Mouse (Mus musculus) megakaryocyte-erythroid progenitor cell, adult 5-6 weeks (primary cell): ENCODE results near the gene Dennd2a. TPM values are rescaled to one million over a fixed set of nuclear protein-coding genes. Genes with fewer than 3 reads are reported as not detected.
"Not testable (repeated sequence)": the region's sequence is repeated elsewhere in the genome, so short reads cannot be mapped to it uniquely, and the experiment has no call there.

Experiments used
- ATAC-seq: replicated peaks from 2 replicates; pipeline ENCODE4 v1.8.0; 2016; ENCODE audit warnings: mild to moderate bottlenecking, inconsistent platforms; ENCODE audit not compliant: severe bottlenecking, poor library complexity, low FRiP score, low TSS enrichment
- total RNA-seq, 2 experiments: library from RNA; stranded (forward) in 1 of 2; stranded (reverse) in 1 of 2; fragments of 200-1000, 215-1000 nt in 1 of 2; fragments of >200 nt in 1 of 2; fragmentation: Nextera tagmentation in 1 of 2; gene quantifications; 2 replicates each; pipeline ENCODE4 v1.2.3; 2014 to 2017

Dennd2a gene
- total RNA-seq, 2 experiments from 2014 or later, result not detected

DNA sequence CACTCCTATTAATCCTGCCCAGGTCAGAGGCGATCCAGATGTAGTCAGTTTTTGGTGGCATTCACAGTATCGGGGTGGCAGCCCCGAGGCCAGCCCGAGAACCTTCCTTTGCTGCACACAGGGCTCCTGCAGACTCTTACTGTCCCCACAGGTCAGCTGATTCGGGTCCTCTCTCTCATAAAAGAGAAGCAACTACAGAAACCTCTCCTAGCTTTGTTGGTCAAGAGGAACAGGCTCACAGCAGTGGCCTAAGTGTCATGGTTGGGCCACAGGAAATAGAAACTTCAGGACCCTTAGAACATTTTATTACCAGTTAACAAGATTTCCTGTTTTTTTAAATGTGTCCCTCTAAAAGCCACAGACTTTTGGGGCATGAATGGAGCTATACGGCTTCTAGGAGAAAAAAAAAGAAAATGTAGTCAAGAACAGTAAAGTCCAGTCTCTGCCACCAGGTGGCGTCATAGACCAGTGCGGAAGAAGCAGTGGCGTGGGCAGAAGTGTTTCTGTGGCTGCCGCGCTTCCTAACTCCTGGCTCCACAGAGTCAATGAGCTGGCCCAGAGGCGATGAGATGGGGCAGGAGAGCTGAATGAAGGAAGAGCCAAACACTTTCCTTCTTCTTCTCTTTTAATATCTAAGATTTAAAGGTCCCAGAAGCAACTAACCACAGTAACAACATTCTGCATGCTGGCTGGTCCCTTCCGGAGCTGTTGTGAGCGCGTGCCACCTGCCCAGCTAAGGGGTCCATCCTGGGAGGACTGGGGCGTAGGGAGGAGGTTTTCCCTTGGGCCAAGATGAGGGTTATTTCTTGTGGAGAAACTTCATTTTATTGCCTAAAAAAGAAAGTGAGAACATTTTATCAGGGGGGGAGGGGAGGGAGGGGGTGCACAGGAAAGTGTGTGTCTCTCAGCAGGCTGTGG lies 94.8 kb downstream of the Dennd2a start:
- ATAC-seq, result peak; percentile 91

- no peak for ATAC-seq
These were observed 97.6 kb downstream of the Dennd2a start for GRCm38 (mm10) chr6:39460040-39460439.

DNA sequence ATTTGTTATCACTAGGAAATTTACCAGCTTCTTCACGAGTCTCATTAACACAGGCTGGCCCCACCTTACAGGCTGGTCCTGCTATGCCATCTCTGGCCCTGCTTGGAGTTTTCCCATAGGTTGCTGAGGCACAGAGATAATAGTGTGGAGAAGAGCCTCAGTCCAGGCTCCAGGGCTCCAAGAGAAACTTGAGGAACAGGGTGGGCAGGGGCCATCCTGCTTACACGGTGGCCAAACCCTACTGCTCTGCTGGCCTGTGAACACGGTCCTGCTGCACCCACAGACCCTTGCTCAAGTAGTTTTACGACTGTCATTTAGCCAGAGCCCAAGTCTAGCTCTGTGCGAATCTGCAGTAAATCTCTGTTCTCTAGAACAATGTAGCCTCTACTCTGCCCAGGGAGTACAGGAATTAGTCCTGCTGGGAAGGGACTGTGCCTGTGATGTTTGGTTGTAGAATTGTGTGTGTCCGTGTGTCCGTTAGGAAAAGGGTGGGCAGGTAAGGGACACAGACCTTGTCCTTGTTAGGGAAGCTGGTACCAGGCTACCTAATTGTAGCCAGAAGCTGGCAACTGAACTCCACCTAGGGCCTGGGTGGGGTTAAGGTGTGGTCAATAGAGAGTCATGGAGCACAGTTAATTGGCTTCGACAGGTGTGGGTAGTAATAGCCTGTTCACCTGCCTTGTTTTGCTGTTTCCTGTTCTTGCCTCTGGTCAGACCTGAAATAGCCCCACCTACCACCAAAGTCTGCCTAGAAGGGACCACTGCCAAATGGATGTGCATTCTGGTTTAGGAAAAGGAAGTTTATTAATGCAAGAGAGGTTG lies 102.1 kb downstream of the Dennd2a start:
- no peak; the same call in 1 of the 2 replicates for ATAC-seq

GRCm38 (mm10) chr6:39454616-39455015 lies 103.1 kb downstream of the Dennd2a start:
- ATAC-seq, result no peak

GRCm38 (mm10) chr6:39453564-39453963 lies 104.1 kb downstream of the Dennd2a start:
- ATAC-seq, result no peak

DNA sequence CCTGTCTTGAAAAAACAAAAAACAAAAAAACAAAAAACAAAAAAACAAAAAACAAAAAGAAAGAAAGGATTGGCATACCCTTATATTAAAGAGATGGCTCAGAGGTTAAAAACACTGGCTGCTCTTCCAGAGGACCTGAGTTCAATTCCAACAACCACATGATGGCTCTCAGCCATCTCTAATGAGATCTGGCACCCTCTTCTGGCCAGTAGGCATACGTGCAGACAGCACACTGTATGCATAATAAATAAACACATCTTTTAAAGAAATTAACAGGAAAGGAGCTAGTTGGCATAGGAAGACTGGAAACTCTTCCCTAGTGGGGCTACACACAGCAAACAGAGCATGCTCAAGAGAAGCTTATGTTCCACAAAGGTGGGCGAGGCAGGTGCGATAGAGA lies 106.6 kb downstream of the Dennd2a start:
- peak; percentile 63; the same call in 1 of the 2 replicates for ATAC-seq

DNA sequence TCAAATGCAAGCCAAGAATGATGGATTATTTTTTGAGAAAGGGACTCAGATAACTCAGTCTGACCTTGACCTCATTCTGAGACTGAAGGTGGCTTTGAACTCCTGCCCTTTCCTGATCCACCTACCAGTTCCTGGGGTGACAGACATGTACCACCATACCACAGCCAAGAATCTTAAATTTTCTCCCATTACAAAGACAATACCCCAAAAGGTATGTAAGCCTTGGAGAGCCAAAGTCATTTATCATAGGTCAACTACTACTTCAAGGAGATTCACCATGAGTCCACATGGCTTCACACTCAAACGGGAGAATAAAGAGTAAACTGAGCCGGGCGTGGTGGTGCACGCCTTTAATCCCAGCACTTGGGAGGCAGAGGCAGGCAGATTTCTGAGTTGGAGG lies 107.1 kb downstream of the Dennd2a start:
- ATAC-seq, result no peak

DNA sequence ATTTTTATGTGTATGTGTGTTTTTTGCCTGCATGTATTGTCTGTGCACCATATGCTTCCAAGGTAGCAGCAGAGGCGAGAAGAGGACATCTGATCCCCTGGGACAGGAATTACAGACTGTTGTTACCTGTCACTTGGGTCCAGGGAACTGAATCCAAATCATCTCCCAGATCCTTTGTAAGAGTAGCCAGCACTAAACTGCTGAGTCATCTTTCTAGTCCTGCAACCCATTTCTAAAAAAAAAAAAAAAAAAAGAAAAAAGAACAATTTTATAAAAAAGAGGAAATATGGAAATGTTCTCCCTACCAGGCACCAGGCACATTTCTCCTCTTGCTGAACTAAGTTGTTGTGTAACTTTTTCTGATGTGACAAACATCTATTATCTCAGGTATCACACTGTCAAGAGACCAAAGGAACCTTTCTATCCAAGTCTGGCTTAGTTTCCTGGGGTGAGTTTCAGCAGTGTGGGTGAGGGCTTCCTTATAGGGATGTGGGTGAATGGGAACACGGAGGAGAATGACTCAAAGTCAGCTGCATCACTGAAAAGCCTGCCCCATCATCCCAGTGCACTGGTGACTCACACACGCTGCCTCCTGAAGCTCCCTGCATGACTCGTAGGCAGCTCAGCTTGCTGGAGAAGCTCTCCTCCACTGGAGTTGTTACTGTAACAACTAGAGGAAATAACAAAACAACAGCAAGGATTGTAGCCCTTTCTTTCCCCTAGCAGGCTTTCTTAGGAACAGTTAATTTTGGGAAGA lies 110.1 kb downstream of the Dennd2a start:
- ATAC-seq, result no peak

- ATAC-seq, result no peak
These were observed 111.7 kb downstream of the Dennd2a start for GRCm38 (mm10) chr6:39445801-39446572.

DNA sequence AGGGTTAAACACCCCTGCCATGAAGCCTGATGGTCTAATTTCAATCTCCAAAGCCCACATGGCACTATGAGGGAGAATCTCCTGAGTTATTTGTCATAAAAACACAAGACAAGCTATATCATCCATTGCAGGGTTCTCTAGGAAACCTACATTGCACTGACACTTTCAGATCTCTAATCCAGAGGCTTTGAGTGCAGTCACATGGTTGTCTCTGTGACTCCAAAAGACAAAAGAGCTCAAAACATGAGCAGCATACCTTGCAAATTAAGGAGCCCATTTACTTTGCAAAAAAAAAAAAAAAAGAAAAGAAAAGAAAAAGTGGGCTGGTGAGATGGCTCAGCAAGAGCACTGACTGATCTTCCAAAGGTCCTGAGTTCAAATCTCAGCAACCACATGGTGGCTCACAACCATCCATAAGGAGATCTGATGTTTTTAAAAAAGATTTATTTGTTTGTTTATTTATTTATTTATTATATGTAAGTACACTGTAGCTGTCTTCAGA lies 114.8 kb downstream of the Dennd2a start:
- no peak for ATAC-seq

DNA sequence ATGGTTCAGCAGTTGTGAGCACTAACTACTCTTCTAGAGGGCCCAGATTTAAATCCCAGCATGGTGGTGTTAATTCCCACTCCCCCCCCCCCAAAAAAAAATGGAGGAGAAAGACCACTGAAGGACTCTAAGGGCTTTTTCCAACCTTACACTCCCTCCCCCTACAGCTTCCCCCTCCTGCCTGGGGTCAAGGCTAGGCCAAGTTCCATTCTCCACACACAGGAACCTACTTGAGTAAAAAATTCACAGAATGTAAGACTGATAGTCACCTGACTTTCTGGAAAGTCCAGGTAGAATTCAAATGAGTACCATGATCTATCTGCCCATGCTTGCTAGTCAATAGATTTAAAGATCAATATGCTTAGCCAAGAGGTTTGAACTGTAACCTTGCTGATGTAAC lies 117.5 kb downstream of the Dennd2a start:
- ATAC-seq, result no peak

DNA sequence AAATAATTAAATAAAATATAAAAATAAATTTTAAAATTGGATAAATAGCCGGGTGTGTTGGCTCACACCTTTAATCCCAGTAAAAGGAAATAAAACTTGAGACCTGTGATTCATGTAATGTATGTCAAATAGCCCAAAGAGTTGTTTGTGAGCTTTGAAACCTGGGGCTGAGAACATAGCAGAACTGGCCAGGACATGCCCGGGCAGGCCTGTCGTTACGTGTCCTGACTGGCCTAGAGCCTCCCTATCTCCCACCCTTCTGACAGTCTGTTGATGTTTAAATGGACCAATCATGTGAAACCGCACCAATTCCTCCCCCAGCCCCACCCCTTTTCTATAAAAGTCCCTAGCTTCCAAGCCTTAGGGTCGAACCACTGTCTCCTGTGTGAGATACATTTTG lies 120.1 kb downstream of the Dennd2a start:
- not testable (repeated sequence) for ATAC-seq

GRCm38 (mm10) chr6:39435875-39436274 lies 121.8 kb downstream of the Dennd2a start:
- ATAC-seq, result peak; percentile 74

DNA sequence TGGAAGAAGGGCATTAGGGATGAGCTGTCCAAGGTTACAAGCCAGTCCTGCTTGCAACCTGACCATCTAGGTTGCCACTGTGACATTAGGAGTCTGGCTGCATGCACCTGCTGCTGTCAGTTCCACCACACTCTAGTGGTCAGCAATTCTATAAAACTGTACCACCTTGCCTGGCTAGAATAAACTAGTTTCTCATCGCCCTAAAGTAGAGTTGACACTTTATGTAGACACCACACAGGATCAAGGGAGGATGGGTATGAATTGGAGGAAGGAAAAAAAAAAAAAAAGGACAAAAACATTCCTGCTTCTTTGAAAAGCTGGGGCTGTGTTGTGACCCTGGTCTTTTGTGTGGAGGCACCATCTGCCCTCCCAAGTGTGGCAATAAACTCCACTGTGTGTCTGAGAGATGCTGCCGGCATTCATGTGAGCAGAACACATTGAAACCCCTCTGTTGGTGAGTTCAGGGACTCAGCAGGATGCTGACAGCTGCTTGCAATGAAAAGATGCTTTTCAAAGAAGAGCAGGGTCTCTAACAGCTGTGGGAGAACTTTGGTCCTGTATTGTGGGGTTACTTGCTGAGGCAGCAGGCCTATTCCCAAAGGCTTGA lies 122.7 kb downstream of the Dennd2a start:
- no peak for ATAC-seq

DNA sequence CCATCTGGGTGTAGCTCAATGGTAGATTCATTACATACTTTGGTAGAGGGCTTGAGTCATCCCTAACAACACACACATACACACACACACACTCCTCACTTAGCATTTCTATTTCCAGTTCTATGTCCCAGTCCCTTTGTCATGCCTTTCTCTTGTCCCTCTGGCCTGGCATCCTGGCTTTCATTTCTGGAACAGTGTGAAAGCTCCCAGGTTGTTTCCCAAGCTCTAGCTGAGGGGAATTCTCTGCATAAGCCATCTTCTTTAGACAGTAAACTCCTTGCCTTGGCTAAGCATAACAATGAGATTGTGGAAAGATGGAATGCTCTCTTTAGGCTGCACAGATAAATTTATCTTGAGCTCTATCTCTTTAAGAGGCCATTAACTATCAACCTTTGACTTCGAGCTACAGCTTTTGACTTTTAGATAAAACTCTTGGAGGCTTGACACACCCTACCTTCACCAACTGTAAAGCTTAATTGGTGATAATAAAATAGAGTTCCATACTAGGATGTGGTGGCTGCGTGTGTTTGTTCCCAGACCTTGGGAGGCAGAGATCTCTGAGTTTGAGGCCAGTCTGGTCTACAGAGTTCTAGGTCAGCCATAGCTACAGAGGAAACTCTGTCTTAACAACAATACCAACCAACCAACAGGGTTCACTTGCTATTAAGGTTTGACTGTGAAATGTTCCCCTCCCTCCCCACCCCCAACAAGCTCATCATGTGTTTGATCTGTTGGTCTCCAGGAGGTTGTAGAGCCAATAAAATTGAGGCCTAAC lies 123.4 kb downstream of the Dennd2a start:
- no peak for ATAC-seq

- no peak for ATAC-seq
These were observed 124.0 kb downstream of the Dennd2a start for GRCm38 (mm10) chr6:39433701-39434100.

DNA sequence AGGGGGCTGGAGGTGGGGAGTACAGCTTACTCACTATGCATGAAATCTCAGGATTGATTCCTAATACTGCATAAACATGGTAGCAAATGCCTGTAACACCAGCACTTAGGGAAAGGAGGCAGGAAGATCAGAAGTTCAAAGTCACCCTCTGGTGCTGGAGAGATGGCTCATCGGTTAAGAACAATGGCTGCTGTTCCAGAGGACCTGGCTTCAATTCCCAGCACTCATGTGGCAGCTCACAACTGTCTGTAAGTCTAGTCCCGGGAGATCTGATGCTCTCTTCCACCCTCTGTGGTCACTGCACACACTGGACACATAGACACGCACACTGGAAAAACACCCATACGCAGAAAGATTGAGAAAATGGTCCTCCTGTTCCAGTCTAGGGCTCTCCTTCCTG lies 124.5 kb downstream of the Dennd2a start:
- no peak for ATAC-seq

GRCm38 (mm10) chr6:39430722-39431121 lies 126.9 kb downstream of the Dennd2a start:
- ATAC-seq, result no peak
